ENCODE assay signal across 10 mouse cellular contexts in genomic region chr4:62613646-62614365, GRCm38 (mm10). TPM values are rescaled to one million over a fixed set of nuclear protein-coding genes. Genes with fewer than 3 reads are reported as not detected.
DNase-seq lines count a peak whose midpoint lies in the region; ATAC-seq and TF ChIP-seq lines count a peak whose summit lies in the region.
"Had no signal": no experiment of that assay in that cellular context is flagged by ENCODE, and none has a peak within 500 bp of the region (broad histone marks: within the 10 kb centered on the region; RNA-seq: fewer than 3 reads in every experiment).

No protein-coding gene starts in this region.

- no peak for TF ChIP-seq CTCF in cortical plate, adult 2 months (IDR thresholded peaks at IDR 0.05; ENCODE audit: extremely low read depth, insufficient read depth, low read length)

- H3K9ac ChIP-seq in hindbrain, embryonic 16.5 days (ENCODE audit: low read depth, low read length), result no peak overlapping the region
- H3K9ac ChIP-seq in midbrain, embryonic 13.5 days (replicated peaks), result no peak overlapping the region
- H3K9ac ChIP-seq: liver, embryonic 13.5 days had no signal

- no peak for ATAC-seq in hindbrain, embryonic 16.5 days
- peak; percentile 35 for ATAC-seq in midbrain, embryonic 13.5 days
- no peak for ATAC-seq in megakaryocyte progenitor cell, adult 5-6 weeks (replicated peaks; ENCODE audit: poor library complexity)

- H3K27me3 ChIP-seq in heart, embryonic 10.5 days (ENCODE audit: insufficient read depth, poor library complexity, severe bottlenecking), result peaks cover 88% of the 10 kb centered on the region
- H3K27me3 ChIP-seq in hindbrain, embryonic 16.5 days (replicated peaks; ENCODE audit: control insufficient read depth, insufficient read depth, low read length), result no peaks in the 10 kb centered on the region
- H3K27me3 ChIP-seq in midbrain, embryonic 13.5 days, result no peaks in the 10 kb centered on the region
- H3K27me3 ChIP-seq: liver, embryonic 13.5 days had no signal

- H3K4me1 ChIP-seq in heart, embryonic 10.5 days, result peaks cover 47% of the 10 kb centered on the region
- peaks cover 5% of the 10 kb centered on the region for H3K4me1 ChIP-seq in cortical plate, adult 2 months (ENCODE audit: control insufficient read depth, insufficient read depth, low read length)
- H3K4me1 ChIP-seq in hindbrain, embryonic 16.5 days (ENCODE audit: control insufficient read depth, insufficient read depth, low read depth, low read length), result peaks cover 23% of the 10 kb centered on the region
- peaks cover 43% of the 10 kb centered on the region for H3K4me1 ChIP-seq in midbrain, embryonic 13.5 days (replicated peaks)
- H3K4me1 ChIP-seq: liver, embryonic 13.5 days had no signal

- H3K4me2 ChIP-seq in hindbrain, embryonic 16.5 days (ENCODE audit: low read length), result no peak overlapping the region; the same call in 1 of the 2 replicates
- H3K4me2 ChIP-seq in midbrain, embryonic 13.5 days (replicated peaks), result peak overlapping the region; percentile 23; the same call in 1 of the 2 replicates
- H3K4me2 ChIP-seq: liver, embryonic 13.5 days had no signal

- TF ChIP-seq POLR2A in cortical plate, adult 2 months (IDR thresholded peaks at IDR 0.05; ENCODE audit: extremely low read depth, insufficient read depth, low read length), result no peak

- WGBS in heart, embryonic 10.5 days, result 68% methylated on average over 13 of the region's 13 CpGs
- WGBS in hindbrain, embryonic 16.5 days, result 36% methylated on average over 13 of the region's 13 CpGs
- 80% methylated on average over 13 of the region's 13 CpGs for WGBS in midbrain, embryonic 13.5 days

- peak overlapping the region; percentile 31; the same call in 1 of the 2 replicates for H3K27ac ChIP-seq in heart, embryonic 10.5 days
- 0 out of 2 replicates have a peak overlapping the region, but pooled peaks have one; percentile 40 for H3K27ac ChIP-seq in cortical plate, adult 2 months (ENCODE audit: insufficient read depth, low read length)
- peak overlapping the region; percentile 76 for H3K27ac ChIP-seq in hindbrain, embryonic 16.5 days (ENCODE audit: low read depth, low read length)
- peak overlapping the region; percentile 69 for H3K27ac ChIP-seq in midbrain, embryonic 13.5 days
- H3K27ac ChIP-seq: liver, embryonic 13.5 days had no signal

- no peak overlapping the region for H3K4me3 ChIP-seq in heart, embryonic 10.5 days
- H3K4me3 ChIP-seq in cortical plate, adult 2 months (ENCODE audit: insufficient read depth, low read length), result no peak overlapping the region
- no peak overlapping the region for H3K4me3 ChIP-seq in hindbrain, embryonic 16.5 days (ENCODE audit: low read length)
- H3K4me3 ChIP-seq in midbrain, embryonic 13.5 days (replicated peaks), result no peak overlapping the region
- H3K4me3 ChIP-seq: liver, embryonic 13.5 days had no signal

- H3K36me3 ChIP-seq in heart, embryonic 10.5 days, result no peaks in the 10 kb centered on the region
- no peaks in the 10 kb centered on the region for H3K36me3 ChIP-seq in hindbrain, embryonic 16.5 days (ENCODE audit: control insufficient read depth, insufficient read depth, low read length)
- H3K36me3 ChIP-seq in midbrain, embryonic 13.5 days, result no peaks in the 10 kb centered on the region
- H3K36me3 ChIP-seq: liver, embryonic 13.5 days had no signal

- no peaks in the 10 kb centered on the region for H3K9me3 ChIP-seq in heart, embryonic 10.5 days
- H3K9me3 ChIP-seq in hindbrain, embryonic 16.5 days (ENCODE audit: control insufficient read depth, low read length), result no peaks in the 10 kb centered on the region
- no peaks in the 10 kb centered on the region for H3K9me3 ChIP-seq in midbrain, embryonic 13.5 days
- H3K9me3 ChIP-seq: liver, embryonic 13.5 days had no signal

- no peak for DNase-seq in heart, embryonic 10.5 days (ENCODE audit: low spot score)
- DNase-seq in heart, adult 8-10 months (ENCODE audit: low spot score), result no peak
- no peak for DNase-seq in frontal cortex, postnatal 25 days (ENCODE audit: low spot score in 2 of 2)
- DNase-seq in spleen, postnatal 10 days (ENCODE audit: low spot score in 2 of 2), result no peak
- DNase-seq: liver, embryonic 13.5 days; thymus, postnatal 14 days had no signal

RNA-seq across cellular contexts. Expression of gene Rgs3, which starts 54.2 kb away (rescaled TPM):
- 61.4 and 65.4 TPM in 2 replicates for polyA plus RNA-seq in heart, embryonic 10.5 days (2016; fragmentation: Nextera tagmentation; extraction: Ambion mirVana)
- total RNA-seq in heart, adult 8-10 months (2022), result 10 to 100 TPM; 25.6 to 34.3 (median 30.5) TPM
- polyA plus RNA-seq in cortical plate, adult 2 months (2012; rRNA removed), result 35.7 and 40.2 TPM in 2 replicates
- 58.1 and 64.6 TPM in 2 replicates for polyA plus RNA-seq in hindbrain, embryonic 16.5 days (2015; fragmentation: Nextera tagmentation; extraction: Ambion mirVana)
- polyA plus RNA-seq in midbrain, embryonic 13.5 days (2015; fragmentation: Nextera tagmentation; extraction: Ambion mirVana), result 65.9 and 70.0 TPM in 2 replicates
- 4.2 and 5.2 TPM in 2 replicates for total RNA-seq in megakaryocyte progenitor cell, adult 5-6 weeks (2015)
- 9.7 and 10.8 TPM in 2 replicates for total RNA-seq in megakaryocyte progenitor cell, adult 5-6 weeks (2017)
